Mouse (Mus musculus): ENCODE results near the gene Alg3.

GRCm38 (mm10) chr16:20565075-20565474 lies 46.5 kb downstream of the Alg3 start:
- TF ChIP-seq CTCF (IDR thresholded peaks at IDR 0.05; ENCODE audit: borderline replicate concordance, insufficient read depth, low read depth, low read length) = no peak
- TF ChIP-seq POLR2A (IDR thresholded peaks at IDR 0.05; ENCODE audit: borderline replicate concordance, insufficient read depth, low read length) = no peak
